Mouse (Mus musculus): ENCODE measurements around the gene Lce3e.
A peak's percentile ranks its signal among the peaks of the same experiment; 100 is the strongest.

Lce3e gene

GRCm38 (mm10) chr3:92966761-92967160 is at the start of gene Lce3e:
TSS of gene Lce3e (plus strand) at chr3:92967061.
- DNase-seq (ENCODE audit: low spot score), result no peak

- DNase-seq (ENCODE audit: low spot score), result no peak
Observed at GRCm38 (mm10) chr3:92920364-92920763, 46.5 kb upstream of the Lce3e start.

GRCm38 (mm10) chr3:92926130-92926529 is 40.7 kb upstream of the Lce3e start, which contains the start of gene Lce3a:
TSS of gene Lce3a (minus strand) at chr3:92926230.
- no peak for DNase-seq (ENCODE audit: low spot score)

GRCm38 (mm10) chr3:92932679-92933078 is 34.2 kb upstream of the Lce3e start, which contains the start of gene Lce3b:
TSS of gene Lce3b (plus strand) at chr3:92932979.
- no peak for DNase-seq (ENCODE audit: low spot score)

DNA sequence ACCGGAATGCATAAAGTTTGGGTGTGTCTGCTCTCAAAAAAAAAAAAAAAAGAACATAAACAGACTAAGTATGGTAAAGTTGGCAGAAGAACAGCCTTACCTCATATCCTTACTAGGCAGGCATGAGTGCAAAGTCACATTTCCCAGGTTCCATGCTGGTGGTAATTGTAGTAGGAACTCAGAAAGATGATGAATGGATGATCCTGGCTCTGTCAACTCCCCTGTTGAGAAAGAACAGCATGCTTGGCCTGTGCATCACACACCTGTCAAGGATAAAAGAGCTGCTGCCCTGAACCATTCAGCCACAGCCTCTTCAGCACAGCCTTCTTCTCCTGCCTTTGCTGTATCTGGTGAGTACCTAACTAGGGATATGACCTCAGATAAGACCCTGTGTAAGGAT is 22.7 kb upstream of the Lce3e start, which contains the start of gene Lce3c:
Lce3c (plus strand) TSS at position 301 of the 400 bp plus-strand sequence.
- DNase-seq (ENCODE audit: low spot score), result no peak

DNA sequence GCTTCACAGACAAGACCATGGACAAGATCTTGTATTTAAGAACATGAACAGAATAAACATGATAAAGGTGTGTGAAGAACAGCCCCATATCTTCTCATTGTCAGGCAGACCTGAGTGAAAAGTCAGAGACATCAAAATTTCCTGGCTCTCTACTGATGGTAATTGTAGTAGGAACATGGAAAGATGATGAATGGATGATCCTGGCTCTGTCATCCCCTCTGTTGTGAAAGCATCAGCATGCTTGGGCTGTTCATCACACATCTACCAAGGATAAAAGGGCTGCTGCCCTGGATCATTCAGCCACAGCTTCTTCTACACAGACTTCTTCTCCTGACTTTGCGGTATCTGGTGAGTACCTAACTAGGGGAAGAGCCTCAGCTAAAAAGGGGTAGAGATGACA is 9.8 kb upstream of the Lce3e start, which contains the start of gene Lce3d:
Lce3d (plus strand) TSS at position 301 of the 400 bp plus-strand sequence.
- no peak for DNase-seq (ENCODE audit: low spot score)

GRCm38 (mm10) chr3:92978484-92978883 is 11.6 kb downstream of the Lce3e start:
- DNase-seq (ENCODE audit: low spot score), result no peak

DNA sequence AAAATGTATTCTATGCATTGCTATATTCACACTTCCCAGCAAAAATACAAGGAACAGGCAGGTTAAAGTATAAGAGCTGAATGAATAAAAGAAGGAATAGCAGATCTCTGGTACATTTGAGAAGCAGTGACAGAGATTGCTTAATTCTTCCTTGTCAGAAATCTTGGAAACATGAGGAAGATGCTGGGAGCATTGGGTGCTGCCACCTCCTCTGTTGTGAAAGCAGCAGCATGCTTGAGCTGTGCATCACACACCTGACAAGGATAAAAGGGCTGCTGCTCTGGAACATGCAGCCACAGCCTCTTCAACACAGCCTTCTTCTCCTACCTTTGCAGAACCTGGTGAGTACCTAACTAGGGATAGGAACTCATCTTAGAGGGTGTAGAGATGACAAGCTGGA is 25.1 kb downstream of the Lce3e start, which contains the start of gene Lce3f:
Lce3f (plus strand) TSS at position 301 of the 400 bp plus-strand sequence.
- no peak for DNase-seq (ENCODE audit: low spot score)

DNA sequence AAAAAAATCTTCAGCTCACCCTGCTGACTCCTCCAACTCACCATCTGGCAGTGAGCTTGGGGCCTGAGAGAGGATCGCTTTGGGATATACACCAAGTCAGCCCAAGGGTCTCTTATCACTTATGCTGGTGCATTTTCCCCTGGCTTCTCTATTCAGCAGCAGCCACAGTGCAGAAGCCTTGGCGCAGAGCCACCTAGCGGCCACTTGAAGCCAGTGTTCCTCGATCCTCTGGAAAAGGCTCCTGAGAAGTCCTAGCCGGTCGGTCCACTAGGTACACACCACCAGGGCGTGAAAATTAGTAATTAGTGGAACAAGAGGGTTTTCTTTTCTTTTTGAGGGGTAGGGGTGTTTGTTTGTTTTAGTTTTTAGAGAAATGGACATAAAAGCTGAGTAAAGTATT is 31.8 kb downstream of the Lce3e start:
- peak; percentile 15 for DNase-seq (ENCODE audit: low spot score)

DNA sequence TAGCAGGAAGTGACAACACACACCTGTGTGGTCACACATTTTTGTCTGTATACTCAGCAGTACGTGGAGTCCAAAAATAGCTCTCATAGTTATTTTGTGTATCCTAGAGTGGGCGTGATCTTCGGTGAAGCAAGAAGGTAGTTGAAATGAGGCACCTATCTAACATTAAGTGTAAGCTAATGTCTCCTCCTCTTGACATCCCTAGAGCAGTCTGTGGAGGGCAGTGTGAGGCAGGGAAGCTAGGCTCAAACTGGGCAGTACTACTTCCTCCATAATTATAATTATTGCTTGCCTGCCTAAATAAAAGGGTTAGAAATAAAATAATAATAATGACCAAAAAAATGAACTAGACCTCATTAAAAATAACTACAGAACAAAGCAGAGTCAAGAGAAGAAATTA is 33.8 kb downstream of the Lce3e start:
- DNase-seq (ENCODE audit: low spot score), result no peak

- no peak for DNase-seq (ENCODE audit: low spot score)
Observed at GRCm38 (mm10) chr3:93002843-93003242, 36.0 kb downstream of the Lce3e start.

DNA sequence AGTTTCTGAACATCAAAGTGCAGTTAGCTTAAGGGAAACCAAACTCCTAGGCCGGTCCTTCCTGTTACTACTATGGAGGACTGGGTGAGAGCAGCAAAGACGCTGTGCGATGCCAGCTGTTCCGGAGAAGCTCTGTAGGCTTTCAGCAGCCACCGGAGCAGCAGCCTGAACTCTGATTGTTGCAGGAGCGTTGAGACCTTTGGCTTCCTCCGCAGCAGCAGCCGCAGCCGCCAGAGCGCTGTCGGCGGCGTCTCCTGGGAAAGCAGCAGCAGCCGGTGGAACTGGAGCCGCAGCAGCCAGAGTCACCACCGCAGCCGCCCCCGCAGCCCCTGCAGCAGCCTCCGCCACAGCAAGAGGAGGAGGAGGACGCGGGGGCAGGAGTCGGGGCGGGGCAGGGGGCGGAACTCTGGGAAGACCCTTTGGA is 47.5 kb downstream of the Lce3e start:
- peak; percentile 64 for DNase-seq (ENCODE audit: low spot score)

GRCm38 (mm10) chr3:93014871-93015270 is 48.0 kb downstream of the Lce3e start:
- DNase-seq (ENCODE audit: low spot score), result no peak

GRCm38 (mm10) chr3:93015460-93016104 is 48.7 kb downstream of the Lce3e start, which contains the start of gene Crct1:
TSS of gene Crct1 (minus strand) at chr3:93015687.
- DNase-seq (ENCODE audit: low spot score), result no peak
